Mouse (Mus musculus): ENCODE results near the gene Gsx1.

Gene Gsx1

GRCm38 (mm10) chr5:147188571-147188975, at the start of gene Gsx1:
Gene Gsx1, plus strand, starts transcription at chr5:147188696.
- no peak for DNase-seq

GRCm38 (mm10) chr5:147147340-147147739, 41.2 kb upstream of the Gsx1 start:
- DNase-seq: peak in 1 of 2 experiments; percentile 6

GRCm38 (mm10) chr5:147154806-147155371, 33.6 kb upstream of the Gsx1 start:
- no peak for DNase-seq

DNA sequence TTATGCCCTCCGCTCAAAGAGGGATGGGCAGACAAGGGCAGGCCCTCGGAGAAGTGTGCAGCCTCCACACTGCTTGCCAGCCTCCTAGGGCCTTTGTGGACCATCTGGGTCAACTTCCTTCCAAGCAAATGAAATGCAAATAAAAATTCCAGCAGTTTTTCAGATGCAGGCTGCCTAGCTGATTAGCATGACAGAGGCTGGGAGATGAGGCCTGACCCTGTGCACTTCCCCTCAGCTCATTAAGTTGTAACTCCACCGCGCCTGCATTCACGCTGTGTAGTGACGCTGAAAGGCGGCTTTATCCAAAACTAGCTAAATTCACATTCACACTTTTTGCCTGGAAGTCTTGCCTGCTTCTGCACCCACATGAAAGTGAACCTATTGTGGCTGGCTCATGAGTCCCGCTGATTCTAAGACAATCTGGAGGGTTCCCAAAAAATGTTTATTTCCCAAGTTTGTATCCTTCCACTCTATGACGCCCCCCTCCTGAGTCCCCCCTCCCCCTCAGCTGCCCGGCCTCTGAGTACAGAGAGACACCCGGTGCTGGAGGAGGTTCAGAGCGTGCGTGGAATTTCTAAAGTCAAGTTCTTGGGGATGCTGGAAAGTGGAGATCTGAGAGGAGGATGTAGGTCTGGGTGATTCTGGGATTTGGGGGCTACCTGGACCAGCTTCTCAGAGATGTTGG, 32.9 kb upstream of the Gsx1 start:
- no peak for DNase-seq

- DNase-seq: no peak
These were observed 32.1 kb upstream of the Gsx1 start for GRCm38 (mm10) chr5:147156376-147156775.

GRCm38 (mm10) chr5:147157441-147157840, 31.1 kb upstream of the Gsx1 start:
- no peak for DNase-seq

- DNase-seq: peak in 1 of 2 experiments; percentile 10
These were observed 29.2 kb upstream of the Gsx1 start for GRCm38 (mm10) chr5:147159320-147159719.

DNA sequence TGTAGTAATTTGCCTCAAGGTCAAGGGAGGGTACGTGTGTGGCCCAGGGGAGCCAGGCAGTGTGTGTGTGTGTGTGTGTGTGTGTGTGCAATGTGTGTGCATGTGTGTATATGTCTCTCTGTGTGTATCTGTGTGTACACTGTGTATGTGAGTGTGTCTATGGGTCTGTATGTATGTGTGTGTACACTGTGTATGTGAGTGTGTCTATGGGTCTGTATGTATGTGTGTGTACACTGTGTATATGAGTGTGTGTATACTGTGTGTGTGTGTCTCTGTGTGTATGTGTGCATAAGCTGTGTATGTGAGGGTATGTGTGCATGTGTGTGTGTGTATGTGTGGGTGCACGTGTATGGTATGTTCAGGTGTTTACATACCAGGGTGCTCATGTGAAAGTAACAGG, 28.7 kb upstream of the Gsx1 start:
- DNase-seq: no peak

- no peak for DNase-seq
These were observed 23.4 kb upstream of the Gsx1 start for GRCm38 (mm10) chr5:147165060-147165459.

DNA sequence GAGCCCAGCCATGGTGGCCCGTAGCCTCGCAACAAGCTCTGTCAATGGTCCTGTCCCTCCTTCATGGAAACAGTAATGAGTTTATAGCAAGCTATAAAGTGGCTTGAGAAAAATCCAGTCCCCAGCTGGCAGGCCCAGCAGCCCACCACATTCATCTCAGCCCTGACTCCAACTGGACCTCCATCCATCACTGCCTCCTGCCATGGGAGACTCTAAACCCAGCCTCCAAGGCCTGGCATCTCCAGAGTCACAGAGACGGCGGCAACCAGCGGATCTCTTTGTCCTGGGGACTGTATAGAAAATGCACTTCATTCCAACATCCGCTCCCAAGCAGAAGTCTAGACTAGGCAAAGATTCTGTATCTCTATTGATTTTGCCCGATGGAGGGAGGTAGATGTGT, 18.4 kb upstream of the Gsx1 start:
- no peak for DNase-seq

GRCm38 (mm10) chr5:147174046-147174445, 14.4 kb upstream of the Gsx1 start:
- no peak for DNase-seq

DNA sequence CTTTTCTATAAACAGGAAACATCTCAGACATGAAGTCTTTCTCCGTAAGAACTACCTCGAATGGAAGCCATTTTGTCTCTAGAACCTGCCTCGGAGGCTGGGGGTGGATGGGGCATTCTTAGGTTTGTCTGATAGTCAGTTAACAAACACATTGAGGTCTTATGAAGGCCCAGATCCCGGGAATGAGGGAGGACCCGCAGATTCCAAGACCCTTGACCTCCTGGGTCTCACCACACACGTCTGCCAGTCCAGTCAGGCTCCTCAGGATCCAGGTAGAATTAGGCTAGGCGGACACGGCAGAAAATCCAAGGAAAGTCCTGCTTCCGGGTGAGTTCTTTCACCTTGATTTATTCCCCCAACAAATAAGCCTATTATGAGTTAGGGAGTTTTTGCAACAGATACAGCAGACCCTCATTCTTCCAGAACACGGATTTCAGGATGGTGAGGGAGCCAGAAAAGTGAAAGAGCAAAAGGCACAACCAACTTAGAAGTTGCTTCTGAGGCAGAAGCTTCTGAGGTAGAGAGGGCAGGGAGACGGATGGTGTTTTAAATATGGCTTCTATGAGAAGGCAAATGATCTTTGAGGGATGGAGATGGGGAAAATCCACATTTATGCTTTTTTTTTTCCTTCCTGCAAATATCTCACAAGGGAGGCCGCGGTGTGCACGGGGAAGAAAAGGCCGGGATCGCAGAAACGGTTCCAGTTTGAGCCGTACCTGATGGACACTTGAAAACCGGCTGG, 3.2 kb upstream of the Gsx1 start:
- DNase-seq: no peak

- no peak for DNase-seq
These were observed 2.5 kb upstream of the Gsx1 start for GRCm38 (mm10) chr5:147186001-147186431.

DNA sequence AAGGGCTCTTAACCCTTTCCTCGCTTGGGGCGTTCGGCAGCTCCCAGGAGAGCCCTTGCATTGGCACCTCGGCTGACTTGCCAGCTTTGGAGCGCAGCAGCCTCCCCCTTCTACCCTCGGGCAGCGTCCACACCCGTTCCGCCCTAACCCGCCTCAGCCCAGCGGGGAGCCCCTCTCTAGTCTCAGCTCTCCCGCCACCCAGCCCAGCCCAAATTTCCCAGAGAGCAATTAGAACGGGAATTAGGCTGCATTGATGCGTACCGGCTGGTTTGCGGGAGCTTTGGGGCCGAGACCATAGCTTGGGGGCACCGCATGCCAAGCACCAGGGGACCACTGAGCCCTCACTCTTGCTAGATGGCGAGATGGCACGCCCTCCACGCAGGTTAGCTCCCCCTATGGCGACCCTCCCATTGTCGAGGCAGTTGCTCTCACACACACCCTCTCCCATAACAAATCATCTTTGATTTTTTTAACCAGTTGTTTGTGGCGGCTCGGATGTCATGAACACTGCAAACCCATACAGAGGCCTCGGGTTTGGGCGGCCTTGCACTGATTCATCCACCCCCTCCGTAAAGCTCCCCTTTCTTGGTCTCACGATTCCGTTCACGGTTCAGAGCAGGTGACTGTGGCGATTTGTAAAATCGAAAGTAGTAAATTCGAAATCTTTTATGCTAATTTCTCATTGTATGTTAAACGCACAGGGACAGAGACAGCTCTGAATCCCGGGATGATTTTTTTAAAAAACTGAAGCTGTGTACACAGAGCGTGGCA, 1.5 kb upstream of the Gsx1 start:
- DNase-seq: no peak

DNA sequence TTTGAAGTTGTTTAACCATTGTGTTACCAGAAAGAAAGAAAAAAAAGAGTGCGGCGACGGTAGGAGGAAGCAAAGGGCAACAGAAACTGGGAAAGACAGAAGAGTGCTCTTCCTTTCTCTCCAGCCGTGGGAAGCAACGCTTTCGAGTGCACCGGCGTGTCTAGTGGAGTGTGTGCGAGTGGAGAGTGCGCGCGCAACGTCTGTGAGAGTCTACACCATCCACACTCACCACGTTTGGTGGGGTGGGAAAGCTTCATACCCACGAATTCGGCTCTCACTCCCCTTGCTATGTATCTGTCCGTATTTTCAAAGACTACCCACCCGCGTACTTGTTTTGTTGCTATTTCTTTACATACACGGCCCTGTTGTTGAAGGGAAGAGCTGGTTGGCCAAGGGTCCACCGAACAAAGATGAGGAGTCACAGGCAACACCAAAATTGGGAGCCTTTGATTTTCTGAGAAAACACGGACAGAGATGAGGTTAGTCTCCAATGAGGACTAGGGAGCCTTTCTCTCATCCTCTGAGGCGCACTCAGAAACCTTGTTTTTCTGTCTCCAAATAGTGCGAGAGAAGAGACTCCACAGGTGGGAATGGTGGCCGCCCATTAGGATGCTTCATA, 835 bp upstream of the Gsx1 start:
- DNase-seq: no peak

- no peak for DNase-seq
These were observed 660 bp downstream of the Gsx1 start for GRCm38 (mm10) chr5:147189156-147189555.

DNA sequence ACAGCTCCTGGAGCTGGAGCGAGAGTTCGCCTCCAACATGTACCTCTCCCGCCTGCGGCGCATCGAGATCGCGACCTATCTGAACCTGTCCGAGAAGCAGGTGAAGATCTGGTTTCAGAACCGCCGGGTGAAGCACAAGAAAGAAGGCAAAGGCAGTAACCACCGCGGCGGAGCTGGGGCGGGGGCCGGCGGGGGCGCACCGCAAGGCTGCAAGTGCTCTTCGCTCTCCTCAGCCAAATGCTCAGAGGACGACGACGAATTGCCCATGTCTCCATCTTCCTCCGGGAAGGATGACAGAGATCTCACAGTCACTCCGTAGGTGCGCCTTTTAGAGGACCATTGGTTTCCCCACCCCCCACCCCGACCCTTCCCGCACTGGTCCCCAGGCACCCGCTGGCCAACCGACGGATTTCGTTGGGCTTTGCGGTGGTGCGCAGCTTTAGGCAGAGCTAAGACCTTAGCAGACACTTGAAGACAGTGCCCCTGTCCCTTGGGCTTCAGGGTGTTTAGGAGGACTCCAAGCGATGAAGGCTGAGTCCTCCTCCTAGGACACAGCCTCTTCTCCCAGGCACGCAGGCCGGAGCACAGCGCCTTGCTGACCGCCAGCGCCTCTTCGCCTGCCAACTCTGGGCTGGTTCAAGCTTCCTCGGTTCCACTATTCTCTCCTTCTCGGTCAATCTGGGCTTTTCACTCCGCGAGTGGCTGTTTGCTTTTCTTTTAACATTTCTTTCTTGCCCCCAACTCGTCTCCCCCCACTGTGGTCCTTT, 1.5 kb downstream of the Gsx1 start:
- DNase-seq: no peak

- DNase-seq: no peak
These were observed 2.4 kb downstream of the Gsx1 start for GRCm38 (mm10) chr5:147190885-147191284.

GRCm38 (mm10) chr5:147191801-147192575, 3.5 kb downstream of the Gsx1 start:
- no peak for DNase-seq

DNA sequence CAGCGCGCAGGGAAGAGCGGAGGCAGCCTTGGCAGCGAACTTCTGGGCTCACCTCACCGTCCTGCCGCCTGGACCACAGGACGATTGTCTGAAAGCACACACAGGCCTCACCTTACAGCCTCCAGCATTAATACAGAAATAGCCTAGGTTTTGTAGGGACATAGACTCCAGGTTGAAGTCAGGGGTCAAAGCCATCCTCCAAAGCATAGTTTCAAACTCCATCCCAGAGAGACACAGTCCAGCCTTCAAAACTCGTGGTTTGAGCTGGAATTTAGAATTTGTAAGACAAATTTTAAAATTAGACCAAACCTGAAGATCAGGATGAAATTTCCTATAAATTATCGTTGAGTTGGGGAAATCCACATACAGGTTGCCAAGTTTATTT, 4.1 kb downstream of the Gsx1 start:
- DNase-seq: no peak

DNA sequence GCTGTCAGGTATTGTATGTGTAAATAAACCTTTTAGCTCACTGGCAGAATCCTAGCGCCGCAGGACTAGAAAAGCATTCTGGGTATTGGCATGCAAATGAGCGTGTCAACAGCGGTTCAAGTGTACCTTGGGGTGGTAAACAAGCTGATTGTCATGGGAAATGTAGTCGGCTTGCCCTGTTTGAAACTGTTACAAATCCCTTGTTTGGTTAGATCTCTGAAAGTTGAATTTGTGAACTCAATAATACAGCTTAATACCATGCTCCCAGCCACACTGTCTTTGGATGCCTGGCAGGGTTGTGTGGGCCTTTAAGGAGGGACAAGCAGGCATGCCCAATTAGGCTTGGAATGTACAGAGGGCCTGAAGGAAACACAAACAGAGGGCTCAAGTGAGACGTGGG, 16.4 kb downstream of the Gsx1 start:
- DNase-seq: no peak
